Mouse (Mus musculus): ENCODE measurements at regions not wholly inside any gene's neighbourhood (a gene's known extent, or its start where the extent isn't known, plus 50 kb on each side); places are given as distances from the start of the nearest gene placed in this dataset.

DNA sequence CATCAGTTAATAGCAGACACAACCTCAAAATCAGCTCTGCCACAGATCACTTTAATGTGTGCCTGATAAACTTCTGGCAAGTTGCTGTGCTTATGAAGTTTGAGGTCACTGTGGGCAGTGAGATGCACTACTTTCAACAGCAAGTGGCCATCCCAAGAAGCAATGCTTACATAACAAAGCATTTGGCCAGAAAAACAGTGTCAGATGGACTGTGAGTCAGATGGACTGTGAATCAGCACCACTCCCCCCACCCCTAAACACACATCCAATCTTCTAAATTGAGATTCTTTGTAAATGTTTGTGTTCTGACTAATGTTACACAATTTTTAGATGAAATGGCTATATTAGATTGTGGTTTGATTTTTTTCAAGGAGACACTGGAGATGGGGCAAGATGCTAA is 550.7 kb downstream of the Nxph1 start:
- no peak overlapping the region for H3K4me2 ChIP-seq (ENCODE audit: low read length)
- H3K9ac ChIP-seq (ENCODE audit: low read length), result no peak overlapping the region
- no peaks in the 10 kb centered on the region for H3K9me3 ChIP-seq (replicated peaks; ENCODE audit: control insufficient read depth, low read length)
- DNase-seq (ENCODE audit: low spot score) (no peak), ATAC-seq (no peak)
- H3K4me1 ChIP-seq (ENCODE audit: control insufficient read depth, insufficient read depth, low read length), result no peaks in the 10 kb centered on the region
- no peaks in the 10 kb centered on the region for H3K27me3 ChIP-seq (replicated peaks; ENCODE audit: control insufficient read depth, insufficient read depth, low read length)
- no peak overlapping the region for H3K27ac ChIP-seq (ENCODE audit: low read depth, low read length)
- H3K36me3 ChIP-seq (ENCODE audit: control insufficient read depth, insufficient read depth, low read length), result no peaks in the 10 kb centered on the region
- no peak overlapping the region for H3K4me3 ChIP-seq (ENCODE audit: low read depth, low read length)

- ATAC-seq (no peak), DNase-seq (ENCODE audit: low spot score) (peak; percentile 15)
- 76% methylated on average over 3 of the region's 3 CpGs for WGBS
These were observed 586.2 kb downstream of the Nxph1 start for GRCm38 (mm10) chr6:9534395-9534794.

DNA sequence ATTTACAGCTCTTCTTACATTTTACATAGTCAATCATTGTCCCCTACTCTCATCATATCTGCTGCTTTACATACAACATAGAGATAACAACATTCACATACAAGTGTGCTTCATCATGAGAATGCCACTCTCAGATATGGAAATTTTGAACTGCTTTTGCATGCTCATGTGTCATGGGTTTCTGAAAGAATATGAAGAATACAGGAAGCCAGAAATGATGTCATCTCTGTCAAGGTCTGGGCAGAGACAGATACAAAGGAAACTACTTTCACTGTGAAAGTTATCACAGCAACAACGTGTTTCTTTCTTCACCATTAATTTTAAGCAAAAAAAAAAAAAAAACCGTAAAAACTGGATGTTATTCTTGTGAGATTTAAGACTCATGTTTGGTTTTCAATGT is 590.5 kb downstream of the Nxph1 start:
- no peaks in the 10 kb centered on the region for H3K4me1 ChIP-seq (ENCODE audit: control insufficient read depth, insufficient read depth, low read length)
- WGBS, result 69% methylated on average over 2 of the region's 2 CpGs
- ATAC-seq (no peak), DNase-seq (ENCODE audit: low spot score) (no peak)
- H3K36me3 ChIP-seq (ENCODE audit: control insufficient read depth, insufficient read depth, low read length), result no peaks in the 10 kb centered on the region
- no peak overlapping the region for H3K4me3 ChIP-seq (ENCODE audit: low read depth, low read length)
- no peaks in the 10 kb centered on the region for H3K27me3 ChIP-seq (replicated peaks; ENCODE audit: control insufficient read depth, insufficient read depth, low read length)
- H3K9ac ChIP-seq (ENCODE audit: low read length), result no peak overlapping the region
- H3K27ac ChIP-seq (ENCODE audit: low read depth, low read length), result no peak overlapping the region
- H3K9me3 ChIP-seq (replicated peaks; ENCODE audit: control insufficient read depth, low read length), result no peaks in the 10 kb centered on the region
- H3K4me2 ChIP-seq (ENCODE audit: low read length), result no peak overlapping the region

More at GRCm38 (mm10) chr6:9534395-9534794, 586.2 kb downstream of the Nxph1 start:
- Histone ChIP-seq H3K4me3 (ENCODE audit: low read depth, low read length) (no peak overlapping the region), H3K4me1 (ENCODE audit: control insufficient read depth, insufficient read depth, low read length) (no peaks in the 10 kb centered on the region), H3K9ac (ENCODE audit: low read length) (no peak overlapping the region), H3K27ac (ENCODE audit: low read depth, low read length) (no peak overlapping the region), H3K4me2 (ENCODE audit: low read length) (no peak overlapping the region), H3K27me3 (replicated peaks; ENCODE audit: control insufficient read depth, insufficient read depth, low read length) (no peaks in the 10 kb centered on the region), H3K36me3 (ENCODE audit: control insufficient read depth, insufficient read depth, low read length) (no peaks in the 10 kb centered on the region), H3K9me3 (replicated peaks; ENCODE audit: control insufficient read depth, low read length) (no peaks in the 10 kb centered on the region)

GRCm38 (mm10) chr6:9550096-9550939 is 602.1 kb downstream of the Nxph1 start:
- no peak for ATAC-seq

GRCm38 (mm10) chr6:9563290-9564044 is 615.2 kb downstream of the Nxph1 start:
- no peak overlapping the region for H3K4me2 ChIP-seq (ENCODE audit: low read length)
- H3K9ac ChIP-seq (ENCODE audit: low read length), result no peak overlapping the region
- H3K9me3 ChIP-seq (replicated peaks; ENCODE audit: control insufficient read depth, low read length), result no peaks in the 10 kb centered on the region
- DNase-seq (ENCODE audit: low spot score) (no peak), ATAC-seq (no peak)
- H3K36me3 ChIP-seq (ENCODE audit: control insufficient read depth, insufficient read depth, low read length), result no peaks in the 10 kb centered on the region
- no peaks in the 10 kb centered on the region for H3K27me3 ChIP-seq (replicated peaks; ENCODE audit: control insufficient read depth, insufficient read depth, low read length)
- WGBS, result 80% methylated on average over 6 of the region's 6 CpGs
- H3K4me1 ChIP-seq (ENCODE audit: control insufficient read depth, insufficient read depth, low read length), result no peaks in the 10 kb centered on the region
- H3K4me3 ChIP-seq (ENCODE audit: low read depth, low read length), result no peak overlapping the region
- H3K27ac ChIP-seq (ENCODE audit: low read depth, low read length), result no peak overlapping the region

More at GRCm38 (mm10) chr6:9550096-9550939, 602.1 kb downstream of the Nxph1 start:
- Histone ChIP-seq H3K4me1 (ENCODE audit: control insufficient read depth, insufficient read depth, low read length) (no peaks in the 10 kb centered on the region), H3K36me3 (ENCODE audit: control insufficient read depth, insufficient read depth, low read length) (no peaks in the 10 kb centered on the region), H3K27me3 (replicated peaks; ENCODE audit: control insufficient read depth, insufficient read depth, low read length) (no peaks in the 10 kb centered on the region), H3K4me3 (ENCODE audit: low read depth, low read length) (no peak overlapping the region), H3K9ac (ENCODE audit: low read length) (no peak overlapping the region), H3K27ac (ENCODE audit: low read depth, low read length) (no peak overlapping the region), H3K9me3 (replicated peaks; ENCODE audit: control insufficient read depth, low read length) (no peaks in the 10 kb centered on the region), H3K4me2 (ENCODE audit: low read length) (no peak overlapping the region)
- WGBS, result 74% methylated on average over 3 of the region's 3 CpGs
- DNase-seq (ENCODE audit: low spot score), result no peak

GRCm38 (mm10) chr6:9571787-9572186 is 623.6 kb downstream of the Nxph1 start:
- Histone ChIP-seq H3K36me3 (ENCODE audit: control insufficient read depth, insufficient read depth, low read length) (no peaks in the 10 kb centered on the region), H3K4me2 (ENCODE audit: low read length) (no peak overlapping the region), H3K9ac (ENCODE audit: low read length) (no peak overlapping the region), H3K27me3 (replicated peaks; ENCODE audit: control insufficient read depth, insufficient read depth, low read length) (no peaks in the 10 kb centered on the region), H3K27ac (ENCODE audit: low read depth, low read length) (no peak overlapping the region), H3K9me3 (replicated peaks; ENCODE audit: control insufficient read depth, low read length) (no peaks in the 10 kb centered on the region), H3K4me3 (ENCODE audit: low read depth, low read length) (no peak overlapping the region), H3K4me1 (ENCODE audit: control insufficient read depth, insufficient read depth, low read length) (no peaks in the 10 kb centered on the region)
- WGBS, result 53% methylated on average over 4 of the region's 4 CpGs
- ATAC-seq (no peak), DNase-seq (ENCODE audit: low spot score) (no peak)

- no peaks in the 10 kb centered on the region for H3K9me3 ChIP-seq (replicated peaks; ENCODE audit: control insufficient read depth, low read length)
- no peaks in the 10 kb centered on the region for H3K36me3 ChIP-seq (ENCODE audit: control insufficient read depth, insufficient read depth, low read length)
- no peak overlapping the region for H3K9ac ChIP-seq (ENCODE audit: low read length)
- H3K27ac ChIP-seq (ENCODE audit: low read depth, low read length), result no peak overlapping the region
- H3K4me3 ChIP-seq (ENCODE audit: low read depth, low read length), result no peak overlapping the region
- H3K4me2 ChIP-seq (ENCODE audit: low read length), result no peak overlapping the region
- H3K4me1 ChIP-seq (ENCODE audit: control insufficient read depth, insufficient read depth, low read length), result no peaks in the 10 kb centered on the region
- ATAC-seq, result no peak
- H3K27me3 ChIP-seq (replicated peaks; ENCODE audit: control insufficient read depth, insufficient read depth, low read length), result no peaks in the 10 kb centered on the region
- WGBS, result 66% methylated on average over 1 of the region's 1 CpGs
- DNase-seq (ENCODE audit: low spot score), result peak; percentile 51
These were observed 645.2 kb downstream of the Nxph1 start for GRCm38 (mm10) chr6:9593391-9593790.

DNA sequence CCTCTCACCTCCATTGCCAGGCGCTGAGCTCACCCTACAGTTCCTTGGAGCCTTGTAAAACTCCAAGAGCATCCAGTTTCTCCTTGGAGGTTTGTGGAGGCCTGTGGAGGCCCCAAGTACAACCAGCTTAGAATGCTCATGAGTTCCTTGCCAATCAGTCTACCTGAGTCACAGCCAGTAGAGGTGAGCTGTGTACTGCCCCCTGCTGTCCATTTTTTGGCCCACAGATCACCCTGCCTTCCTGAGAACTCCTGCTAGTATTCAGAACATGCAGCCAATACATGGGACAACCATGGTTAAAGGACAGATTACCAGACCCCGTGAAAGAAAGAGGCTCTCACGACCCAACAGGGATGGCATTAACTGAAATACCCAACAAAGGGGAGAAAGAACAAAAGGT is 651.2 kb downstream of the Nxph1 start:
- Histone ChIP-seq H3K27me3 (replicated peaks; ENCODE audit: control insufficient read depth, insufficient read depth, low read length) (no peaks in the 10 kb centered on the region), H3K4me3 (ENCODE audit: low read depth, low read length) (no peak overlapping the region), H3K27ac (ENCODE audit: low read depth, low read length) (no peak overlapping the region), H3K9ac (ENCODE audit: low read length) (no peak overlapping the region), H3K9me3 (replicated peaks; ENCODE audit: control insufficient read depth, low read length) (no peaks in the 10 kb centered on the region), H3K36me3 (ENCODE audit: control insufficient read depth, insufficient read depth, low read length) (no peaks in the 10 kb centered on the region), H3K4me2 (ENCODE audit: low read length) (no peak overlapping the region), H3K4me1 (ENCODE audit: control insufficient read depth, insufficient read depth, low read length) (no peaks in the 10 kb centered on the region)
- WGBS, result 85% methylated on average over 3 of the region's 3 CpGs
- ATAC-seq, result no peak
- no peak for DNase-seq (ENCODE audit: low spot score)

GRCm38 (mm10) chr6:9633931-9634330 is 685.7 kb downstream of the Nxph1 start:
- no peaks in the 10 kb centered on the region for H3K36me3 ChIP-seq (ENCODE audit: control insufficient read depth, insufficient read depth, low read length)
- no peak overlapping the region for H3K4me3 ChIP-seq (ENCODE audit: low read depth, low read length)
- no peaks in the 10 kb centered on the region for H3K27me3 ChIP-seq (replicated peaks; ENCODE audit: control insufficient read depth, insufficient read depth, low read length)
- WGBS, result 49% methylated on average over 2 of the region's 2 CpGs
- ATAC-seq, result no peak
- no peak overlapping the region for H3K27ac ChIP-seq (ENCODE audit: low read depth, low read length)
- no peaks in the 10 kb centered on the region for H3K4me1 ChIP-seq (ENCODE audit: control insufficient read depth, insufficient read depth, low read length)
- DNase-seq (ENCODE audit: low spot score), result no peak
- no peaks in the 10 kb centered on the region for H3K9me3 ChIP-seq (replicated peaks; ENCODE audit: control insufficient read depth, low read length)
- no peak overlapping the region for H3K9ac ChIP-seq (ENCODE audit: low read length)
- no peak overlapping the region for H3K4me2 ChIP-seq (ENCODE audit: low read length)

All from forebrain, embryonic 14.5 days (tissue).